Mouse (Mus musculus) adrenal gland (tissue): ENCODE results near the gene Tsga10.
"Not testable (repeated sequence)": the region's sequence is repeated elsewhere in the genome, so short reads cannot be mapped to it uniquely, and the experiment has no call there.

Source experiments
- intact Hi-C: fragments of 180-260 bp; cut with DNase I; formaldehyde crosslinking; loops from one replicate; pipeline ENCODE4 v1.15.1; 2025

Tsga10 gene

DNA sequence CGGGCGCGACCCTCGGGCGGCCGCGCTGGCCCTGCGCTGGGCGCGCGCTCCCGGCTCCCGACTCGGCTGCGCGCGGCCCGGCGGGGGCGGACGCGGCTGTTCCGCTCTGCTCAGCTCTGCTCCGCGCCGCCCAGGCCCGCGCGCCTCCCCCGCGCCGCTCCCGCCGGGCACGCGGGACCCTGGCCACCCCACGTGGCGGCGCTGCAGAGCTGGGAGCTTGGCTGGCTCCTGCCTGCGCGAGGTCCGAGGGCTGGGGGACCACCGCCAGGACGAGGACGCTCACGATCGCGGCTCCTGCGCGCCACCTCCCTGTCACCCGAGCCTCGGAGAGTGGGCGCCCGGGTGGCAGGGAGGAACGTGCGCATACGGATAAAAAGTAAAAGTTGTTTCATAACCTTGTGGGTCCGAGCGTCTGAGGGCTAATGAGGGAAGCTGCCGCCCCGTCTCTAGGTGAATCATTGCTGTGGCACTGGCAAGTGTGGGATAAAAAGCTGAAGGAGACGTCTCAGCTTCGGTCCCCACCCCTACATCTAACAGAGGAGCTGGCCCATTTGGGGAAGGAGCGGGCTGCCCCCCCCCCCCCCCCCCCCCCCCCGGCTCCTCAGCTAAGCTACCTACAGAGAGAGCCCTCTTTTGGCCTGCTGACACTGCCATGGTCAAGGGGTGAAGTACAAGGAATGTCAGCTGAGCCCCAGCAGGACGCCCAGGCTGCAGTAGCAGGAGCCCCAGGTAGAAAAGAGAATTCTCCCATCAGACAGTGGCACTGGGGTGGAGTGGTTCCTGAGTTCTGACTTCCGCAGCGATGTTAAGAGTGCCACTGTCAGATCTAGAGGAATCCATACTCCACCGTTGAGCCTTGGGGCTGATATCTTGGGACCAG lies 146.2 kb downstream of the Tsga10 start, which contains the start of gene 2010300C02Rik:
2010300C02Rik (minus strand) TSS at position 325 of the 880 bp plus-strand sequence.
- intact Hi-C loops, result no loop called here

DNA sequence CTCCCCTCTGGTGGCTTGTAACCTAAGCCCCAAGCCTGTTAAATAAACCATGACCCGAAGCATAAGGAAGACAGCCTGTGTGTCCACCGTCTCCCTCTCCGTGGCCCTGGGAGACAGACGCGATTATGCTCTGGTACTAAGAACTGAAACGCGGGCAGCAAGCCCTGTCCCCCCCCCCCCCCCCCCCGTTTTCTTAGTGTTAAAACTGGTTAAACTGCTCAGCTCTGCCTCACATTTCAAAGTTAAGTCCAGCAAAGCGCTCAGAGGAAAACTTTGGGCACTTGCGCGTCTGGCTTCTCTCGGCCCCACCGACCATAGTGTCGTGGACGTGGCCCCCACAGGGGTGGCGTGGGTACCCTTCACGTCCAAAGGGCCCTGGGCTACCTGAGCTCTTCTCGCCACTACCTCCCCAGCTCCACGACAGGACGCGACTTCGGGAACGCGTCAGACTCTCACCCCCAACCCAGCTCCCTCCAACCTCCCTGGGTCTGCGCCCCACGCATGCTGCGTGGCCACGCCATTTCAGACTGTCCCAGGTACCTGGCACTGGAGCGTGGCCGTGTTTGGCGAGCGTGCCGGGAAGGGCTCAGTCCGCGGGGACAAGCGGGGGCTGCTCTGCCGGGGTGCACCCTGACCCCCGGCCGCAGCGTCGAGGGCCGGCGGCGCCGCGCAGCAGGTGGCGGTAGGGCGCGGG lies 147.1 kb downstream of the Tsga10 start:
- intact Hi-C loops, result no loop called here

DNA sequence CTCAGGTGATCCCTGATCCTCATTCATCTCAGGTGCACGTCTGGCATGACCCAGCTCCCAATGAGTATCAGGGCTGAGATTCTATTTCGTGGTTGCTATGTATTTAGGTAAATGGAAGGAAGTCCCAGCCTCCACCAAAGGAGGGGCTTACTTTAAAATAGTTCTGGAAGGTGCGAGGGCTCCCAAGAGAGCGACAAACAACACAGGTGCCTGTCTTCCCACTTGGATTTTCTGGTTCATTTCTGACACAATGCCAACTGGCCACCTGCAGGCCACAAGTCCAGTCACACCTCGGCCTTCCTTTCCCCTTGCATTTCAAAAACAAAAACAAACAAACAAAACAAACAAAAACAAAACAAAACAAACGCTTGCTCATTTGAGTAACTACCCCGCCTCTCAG lies 147.7 kb downstream of the Tsga10 start:
- intact Hi-C loops, result no loop called here

- intact Hi-C loops, result no loop called here
Measured at GRCm38 (mm10) chr1:37717415-37718195, 148.6 kb downstream of the Tsga10 start.

GRCm38 (mm10) chr1:37712357-37712737 lies 153.9 kb downstream of the Tsga10 start:
- intact Hi-C loops, result not testable (repeated sequence)

DNA sequence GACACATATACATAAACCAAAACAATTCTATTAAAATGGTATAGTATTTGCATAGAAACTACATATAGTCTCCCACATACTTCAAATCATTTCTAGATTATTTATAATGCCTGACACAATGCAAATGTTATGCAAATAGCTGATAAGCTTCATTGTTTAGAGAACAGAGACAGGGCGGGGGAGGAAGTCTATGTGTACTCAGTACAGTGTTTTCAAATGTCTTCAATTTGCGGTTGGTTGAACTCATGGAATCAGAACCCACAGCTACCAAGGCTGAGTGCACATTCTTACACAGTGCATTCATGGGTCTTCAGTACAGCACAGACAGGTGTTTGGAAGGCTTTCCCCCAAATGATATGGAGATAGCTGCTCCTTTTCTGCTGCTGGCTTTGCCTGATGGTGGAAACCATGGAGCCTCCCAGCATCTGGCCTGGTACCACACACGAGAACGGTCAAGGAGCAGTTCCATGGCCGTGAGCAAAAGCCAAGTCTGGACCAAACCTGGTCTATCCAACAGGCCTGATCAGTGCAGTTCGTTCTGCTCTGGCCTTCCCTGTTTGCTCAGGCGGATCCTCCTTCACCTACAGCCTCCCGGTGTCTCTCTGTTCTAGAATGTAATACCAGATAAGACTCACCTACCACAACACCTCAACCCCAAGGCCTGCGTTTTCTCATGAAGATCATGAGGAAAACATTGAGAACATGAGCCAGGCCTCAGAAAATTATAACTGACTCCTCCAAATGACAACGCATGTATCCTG lies 154.5 kb downstream of the Tsga10 start:
- intact Hi-C loops, result no loop called here

- intact Hi-C loops, result no loop called here
Measured at GRCm38 (mm10) chr1:37711082-37711481, 155.1 kb downstream of the Tsga10 start.

GRCm38 (mm10) chr1:37709736-37710135 lies 156.5 kb downstream of the Tsga10 start:
- intact Hi-C loops, result no loop called here

- intact Hi-C loops, result no loop called here
Measured at GRCm38 (mm10) chr1:37708270-37708955, 157.8 kb downstream of the Tsga10 start.
